Mouse (Mus musculus) CD4-positive, CD25-positive, alpha-beta regulatory T cell, adult 2 months (primary cell): Measurements from ENCODE around the gene Lipo4.
"Not testable (repeated sequence)": the region's sequence is repeated elsewhere in the genome, so short reads cannot be mapped to it uniquely, and the experiment has no call there.

Experiments
- DNase-seq: peaks from one replicate; pipeline ENCODE4 v3.0.0-alpha.2; 2012; ENCODE audit warnings: low read depth, low spot score

Gene Lipo4

GRCm38 (mm10) chr19:33517680-33518079 is at the start of gene Lipo4:
Gene Lipo4 (minus strand): TSS chr19:33517780.
- DNase-seq = no peak

GRCm38 (mm10) chr19:33456426-33456825 is 61.2 kb downstream of the Lipo4 start:
- not testable (repeated sequence) for DNase-seq

GRCm38 (mm10) chr19:33453725-33454124 is 63.9 kb downstream of the Lipo4 start:
- DNase-seq = no peak
